In the genomic region with DNA sequence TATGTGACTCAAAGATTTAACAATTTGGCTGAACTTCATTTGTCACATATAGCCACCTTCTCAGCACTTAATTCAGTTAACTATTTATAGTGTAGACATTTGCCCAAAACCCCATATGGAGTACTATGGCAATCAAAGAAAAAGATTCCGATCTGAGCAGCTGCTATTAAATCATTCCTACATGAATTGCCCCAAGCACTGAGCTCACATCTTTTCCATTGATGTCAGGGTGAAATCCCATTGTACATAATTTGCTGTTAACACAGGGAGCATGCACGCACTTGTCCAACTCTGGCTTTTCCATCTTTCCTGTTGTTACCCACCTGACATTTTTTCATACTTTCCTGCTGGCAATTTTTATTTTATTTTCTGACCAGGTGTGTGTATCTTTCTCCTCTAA, we compare ENCODE assay signal across 23 mouse cellular contexts.
DNase-seq lines count a peak whose midpoint lies in the region; ATAC-seq and TF ChIP-seq lines count a peak whose summit lies in the region.
"Had no signal": no experiment of that assay in that cellular context is flagged by ENCODE, and none has a peak within 500 bp of the region (broad histone marks: within the 10 kb centered on the region; RNA-seq: fewer than 3 reads in every experiment).

No protein-coding gene starts in this region.

- H3K9ac ChIP-seq in forebrain, embryonic 15.5 days (replicated peaks), result no peak overlapping the region
- H3K9ac ChIP-seq in forebrain, embryonic 13.5 days, result no peak overlapping the region
- no peak overlapping the region for H3K9ac ChIP-seq in midbrain, embryonic 13.5 days (replicated peaks)
- no peak overlapping the region for H3K9ac ChIP-seq in midbrain, embryonic 11.5 days (ENCODE audit: low read length)
- H3K9ac ChIP-seq: embryonic facial prominence, embryonic 13.5 days; heart, embryonic 12.5 days; heart, embryonic 15.5 days; hindbrain, embryonic 15.5 days had no signal

- no peak for TF ChIP-seq CTCF in brain, embryonic 14.5 days (IDR thresholded peaks at IDR 0.05; ENCODE audit: borderline replicate concordance, extremely low read depth, insufficient read depth, insufficient read length)

- no peak for ATAC-seq in forebrain, embryonic 15.5 days (replicated peaks)
- ATAC-seq in forebrain, embryonic 13.5 days, result no peak
- ATAC-seq in midbrain, embryonic 13.5 days, result 0 out of 2 replicates have a peak, but pooled peaks have one; percentile 25
- no peak for ATAC-seq in midbrain, embryonic 11.5 days (ENCODE audit: low FRiP score)

- DNase-seq in embryo, embryonic 10 days (ENCODE audit: low spot score), result peak; percentile 1
- DNase-seq in embryo, embryonic 9.5 days (ENCODE audit: extremely low spot score), result no peak
- no peak for DNase-seq in midbrain, embryonic 11.5 days (ENCODE audit: low spot score, missing footprints)
- DNase-seq in brain, embryonic 14.5 days (ENCODE audit: low read depth), result peak; percentile 66
- DNase-seq: adrenal gland, adult 8-10 months; adrenal gland, postnatal 25 days; cerebellum, adult 18-20 months; cerebellum, adult 9-10 months; cerebellum, postnatal 14 days; gastrocnemius, postnatal 25 days; heart, adult 18-20 months; heart, postnatal 10 days; heart, postnatal 36 days had no signal

- no peaks in the 10 kb centered on the region for H3K27me3 ChIP-seq in forebrain, embryonic 15.5 days
- H3K27me3 ChIP-seq in forebrain, embryonic 13.5 days, result peaks cover 4% of the 10 kb centered on the region; the same call in 1 of the 2 replicates
- H3K27me3 ChIP-seq in midbrain, embryonic 13.5 days, result peaks cover 15% of the 10 kb centered on the region; the same call in 1 of the 2 replicates
- no peaks in the 10 kb centered on the region for H3K27me3 ChIP-seq in midbrain, embryonic 11.5 days (ENCODE audit: control insufficient read depth, insufficient read depth, low read length)
- H3K27me3 ChIP-seq: heart, embryonic 15.5 days had no signal

- WGBS in forebrain, embryonic 15.5 days, result 28% methylated on average over 2 of the region's 2 CpGs
- WGBS in forebrain, embryonic 13.5 days, result 35% methylated on average over 2 of the region's 2 CpGs
- 36% methylated on average over 2 of the region's 2 CpGs for WGBS in midbrain, embryonic 13.5 days
- WGBS in midbrain, embryonic 11.5 days, result 68% methylated on average over 2 of the region's 2 CpGs

- H3K27ac ChIP-seq in forebrain, embryonic 15.5 days (replicated peaks), result peak overlapping the region; percentile 40; the same call in 1 of the 2 replicates
- H3K27ac ChIP-seq in forebrain, embryonic 13.5 days, result no peak overlapping the region
- H3K27ac ChIP-seq in midbrain, embryonic 13.5 days, result peak overlapping the region; percentile 76; the same call in 1 of the 2 replicates
- no peak overlapping the region for H3K27ac ChIP-seq in midbrain, embryonic 11.5 days (ENCODE audit: low read depth, low read length)
- H3K27ac ChIP-seq: embryonic facial prominence, embryonic 10.5 days; embryonic facial prominence, embryonic 13.5 days; heart, embryonic 15.5 days; hindbrain, embryonic 10.5 days; hindbrain, embryonic 15.5 days had no signal

- no peak overlapping the region for H3K4me2 ChIP-seq in forebrain, embryonic 15.5 days (replicated peaks)
- H3K4me2 ChIP-seq in forebrain, embryonic 13.5 days, result no peak overlapping the region
- H3K4me2 ChIP-seq in midbrain, embryonic 13.5 days (replicated peaks), result no peak overlapping the region
- no peak overlapping the region for H3K4me2 ChIP-seq in midbrain, embryonic 11.5 days
- H3K4me2 ChIP-seq: embryonic facial prominence, embryonic 13.5 days; heart, embryonic 12.5 days; heart, embryonic 15.5 days; hindbrain, embryonic 15.5 days had no signal

- H3K36me3 ChIP-seq in forebrain, embryonic 15.5 days, result no peaks in the 10 kb centered on the region
- no peaks in the 10 kb centered on the region for H3K36me3 ChIP-seq in forebrain, embryonic 13.5 days (ENCODE audit: poor library complexity, severe bottlenecking)
- no peaks in the 10 kb centered on the region for H3K36me3 ChIP-seq in midbrain, embryonic 13.5 days
- H3K36me3 ChIP-seq in midbrain, embryonic 11.5 days (ENCODE audit: control insufficient read depth, insufficient read depth, low read length), result no peaks in the 10 kb centered on the region
- H3K36me3 ChIP-seq: embryonic facial prominence, embryonic 13.5 days; heart, embryonic 12.5 days; heart, embryonic 15.5 days; hindbrain, embryonic 15.5 days had no signal

- H3K4me1 ChIP-seq in forebrain, embryonic 15.5 days, result peaks cover 29% of the 10 kb centered on the region
- H3K4me1 ChIP-seq in forebrain, embryonic 13.5 days, result peaks cover 47% of the 10 kb centered on the region
- H3K4me1 ChIP-seq in midbrain, embryonic 13.5 days (replicated peaks), result peaks cover 42% of the 10 kb centered on the region
- peaks cover 11% of the 10 kb centered on the region for H3K4me1 ChIP-seq in midbrain, embryonic 11.5 days (ENCODE audit: control insufficient read depth, insufficient read depth, low read length)
- H3K4me1 ChIP-seq: embryonic facial prominence, embryonic 13.5 days; hindbrain, embryonic 15.5 days had no signal

- no peaks in the 10 kb centered on the region for H3K9me3 ChIP-seq in forebrain, embryonic 15.5 days
- H3K9me3 ChIP-seq in forebrain, embryonic 13.5 days (replicated peaks), result no peaks in the 10 kb centered on the region
- no peaks in the 10 kb centered on the region for H3K9me3 ChIP-seq in midbrain, embryonic 13.5 days
- no peaks in the 10 kb centered on the region for H3K9me3 ChIP-seq in midbrain, embryonic 11.5 days (ENCODE audit: control insufficient read depth, low read length)
- H3K9me3 ChIP-seq: embryonic facial prominence, embryonic 10.5 days; embryonic facial prominence, embryonic 13.5 days; heart, embryonic 12.5 days; heart, embryonic 15.5 days; hindbrain, embryonic 10.5 days; hindbrain, embryonic 15.5 days had no signal

- TF ChIP-seq POLR2A in brain, embryonic 14.5 days (IDR thresholded peaks at IDR 0.05; ENCODE audit: borderline replicate concordance, extremely low read depth, insufficient read depth, insufficient read length, poor library complexity, severe bottlenecking), result no peak

- no peak overlapping the region for H3K4me3 ChIP-seq in forebrain, embryonic 15.5 days
- H3K4me3 ChIP-seq in forebrain, embryonic 13.5 days, result no peak overlapping the region
- no peak overlapping the region for H3K4me3 ChIP-seq in midbrain, embryonic 13.5 days (replicated peaks)
- no peak overlapping the region for H3K4me3 ChIP-seq in midbrain, embryonic 11.5 days (ENCODE audit: low read depth, low read length)
- H3K4me3 ChIP-seq: embryonic facial prominence, embryonic 10.5 days; embryonic facial prominence, embryonic 13.5 days; erythroblast, embryonic 14.5 days; heart, embryonic 12.5 days; heart, embryonic 15.5 days; hindbrain, embryonic 10.5 days; hindbrain, embryonic 15.5 days had no signal

Comparison
In these comparisons a context has a peak if more than half of its experiments do, and no peak if none do; other contexts are left out.
1. DNase-seq: peak in embryo, embryonic 10 days (single experiment) and brain, embryonic 14.5 days (single experiment); none in embryo, embryonic 9.5 days (single experiment) and midbrain, embryonic 11.5 days (single experiment).
2. H3K27ac ChIP-seq: peak in forebrain, embryonic 15.5 days (single experiment) and midbrain, embryonic 13.5 days (single experiment); none in forebrain, embryonic 13.5 days (single experiment) and midbrain, embryonic 11.5 days (single experiment).